Mouse (Mus musculus) spleen, adult 18-20 months (tissue): Measurements from ENCODE around the gene Adal.

Source experiments
- DNase-seq, 2 experiments: peaks; one replicate each; pipeline ENCODE4 v3.0.0; 2022; ENCODE audit warnings: mixed read lengths in 2 of 2

Adal gene

DNA sequence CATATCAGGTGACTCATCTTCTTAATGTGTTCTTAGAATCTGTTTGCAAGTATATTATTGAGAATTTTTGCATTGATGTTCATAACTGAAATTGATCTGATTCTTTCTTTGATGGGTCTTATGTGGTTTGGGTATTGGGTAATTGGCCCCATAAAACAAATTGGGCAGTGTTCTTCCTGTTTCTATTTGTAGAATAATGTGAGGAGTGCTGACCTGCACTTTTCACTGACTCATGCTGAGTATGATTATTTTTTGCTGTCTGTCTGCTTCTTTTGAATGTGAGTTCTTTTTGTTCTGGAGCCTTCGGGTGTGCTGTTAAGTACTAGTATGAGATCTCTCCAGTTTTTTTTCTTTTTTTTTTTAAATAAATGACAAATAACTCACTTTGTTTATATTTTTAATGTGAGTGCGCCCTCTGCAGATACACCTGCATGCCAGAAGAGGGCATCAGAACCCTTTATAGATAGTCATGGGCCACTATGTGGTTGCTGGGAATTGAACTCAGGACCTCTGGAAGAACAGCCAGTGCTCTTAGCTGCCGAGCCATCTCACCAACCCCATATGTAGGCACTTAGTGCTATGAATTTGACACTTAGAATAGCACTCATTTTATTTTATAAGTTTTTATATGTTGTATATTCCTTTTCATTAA lies 38.7 kb downstream of the Adal start:
- DNase-seq: no peak

DNA sequence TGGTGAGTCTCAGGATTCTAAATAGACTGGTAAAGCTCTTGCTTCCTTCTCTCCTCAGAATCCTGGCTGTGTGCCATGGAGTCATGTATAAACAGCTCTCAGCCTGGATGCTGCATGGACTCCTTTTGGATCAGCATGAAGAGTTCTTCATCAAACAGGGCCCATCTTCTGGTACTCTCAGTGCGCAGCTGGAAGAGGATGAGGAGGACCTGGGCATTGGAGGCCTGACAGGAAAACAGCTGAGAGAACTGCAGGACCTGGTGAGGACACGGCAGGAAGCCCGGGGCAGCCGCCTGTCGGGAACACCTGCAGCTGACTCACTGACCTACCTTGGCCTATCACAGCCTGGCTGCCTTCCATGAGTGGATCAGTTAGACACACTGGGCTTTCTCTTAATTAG lies 43.2 kb downstream of the Adal start:
- DNase-seq: no peak

DNA sequence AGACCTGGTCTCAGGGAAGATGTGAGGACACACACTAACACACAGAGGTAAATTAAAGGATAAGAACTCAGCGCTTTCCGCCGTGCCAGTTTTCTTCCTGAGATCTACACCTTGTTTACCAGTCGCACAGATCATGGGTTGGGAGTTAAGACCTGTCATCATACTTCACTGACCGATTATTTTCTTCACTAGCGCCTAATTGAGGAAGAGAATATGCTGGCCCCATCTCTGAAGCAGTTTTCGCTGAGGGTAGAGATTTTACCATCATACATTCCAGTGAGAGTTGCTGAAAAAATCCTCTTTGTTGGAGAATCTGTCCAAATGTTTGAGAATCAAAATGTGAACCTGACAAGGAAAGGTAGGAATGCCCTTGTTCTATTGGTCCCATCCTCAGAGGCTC lies 43.9 kb downstream of the Adal start:
- DNase-seq: no peak

DNA sequence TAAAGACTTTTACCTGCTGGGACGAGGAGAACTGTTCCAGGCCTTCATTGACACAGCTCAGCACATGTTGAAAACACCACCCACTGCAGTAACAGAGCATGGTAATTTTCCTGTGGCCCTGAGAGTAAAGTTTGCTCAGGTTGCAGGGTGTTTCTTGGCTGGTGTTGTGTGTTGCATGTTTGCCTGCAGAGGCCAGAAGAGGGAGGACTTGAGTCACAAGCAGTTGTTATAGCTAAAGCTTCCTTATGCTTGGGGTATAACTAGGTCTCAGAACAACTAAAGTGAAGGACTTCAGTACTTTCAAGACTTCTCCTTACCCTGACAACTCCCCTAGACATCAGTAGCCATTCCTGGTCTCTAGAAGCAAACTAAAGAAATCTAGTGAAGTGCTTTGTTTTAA lies 48.3 kb downstream of the Adal start:
- DNase-seq: no peak

DNA sequence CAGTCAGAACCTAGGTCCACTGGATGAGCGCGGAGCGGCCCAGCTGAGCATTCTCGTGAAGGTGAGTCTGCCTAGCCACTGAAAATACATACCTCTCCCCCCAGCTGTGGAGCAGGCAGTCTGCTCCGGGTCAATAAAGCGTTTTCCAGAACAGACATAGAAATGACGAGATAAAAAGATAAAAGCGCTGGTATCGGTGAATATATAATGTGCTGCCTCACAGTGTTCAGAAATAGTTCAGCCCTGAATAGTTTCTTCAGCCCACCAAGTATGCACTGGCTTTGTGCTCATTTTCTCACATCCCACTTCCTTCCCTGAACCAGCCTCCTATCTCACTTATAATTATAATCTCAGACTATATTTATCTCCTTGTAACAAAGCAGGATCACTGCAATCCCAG lies 55.2 kb downstream of the Adal start:
- DNase-seq: no peak

DNA sequence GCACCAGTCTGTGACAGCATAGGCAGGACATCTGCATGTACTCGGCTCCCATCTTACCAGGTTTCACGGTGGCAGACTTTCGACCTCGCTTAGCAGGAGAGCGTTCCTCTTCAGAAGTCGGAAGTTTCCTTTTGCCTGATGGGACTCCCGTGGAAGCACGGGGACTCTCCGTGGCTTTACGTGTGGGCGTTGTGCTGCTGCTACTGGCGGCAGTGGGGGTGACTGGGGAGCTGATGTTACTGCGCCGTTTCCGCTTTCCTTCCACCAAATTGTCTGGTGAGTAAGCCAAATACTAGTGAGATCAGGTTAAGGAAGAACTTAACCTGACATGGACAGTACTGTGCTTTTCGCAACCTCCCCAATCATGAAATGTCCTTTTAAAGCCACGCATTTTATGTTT lies 64.0 kb downstream of the Adal start:
- no peak for DNase-seq
